Mouse (Mus musculus): ENCODE data around the gene Boc. TPM values are rescaled to one million over a fixed set of nuclear protein-coding genes. Genes with fewer than 3 reads are reported as not detected.

The Boc gene
- 43.8 and 48.2 TPM in 2 replicates for polyA plus RNA-seq (2014; fragmentation: Nextera tagmentation; extraction: Ambion mirVana)

DNA sequence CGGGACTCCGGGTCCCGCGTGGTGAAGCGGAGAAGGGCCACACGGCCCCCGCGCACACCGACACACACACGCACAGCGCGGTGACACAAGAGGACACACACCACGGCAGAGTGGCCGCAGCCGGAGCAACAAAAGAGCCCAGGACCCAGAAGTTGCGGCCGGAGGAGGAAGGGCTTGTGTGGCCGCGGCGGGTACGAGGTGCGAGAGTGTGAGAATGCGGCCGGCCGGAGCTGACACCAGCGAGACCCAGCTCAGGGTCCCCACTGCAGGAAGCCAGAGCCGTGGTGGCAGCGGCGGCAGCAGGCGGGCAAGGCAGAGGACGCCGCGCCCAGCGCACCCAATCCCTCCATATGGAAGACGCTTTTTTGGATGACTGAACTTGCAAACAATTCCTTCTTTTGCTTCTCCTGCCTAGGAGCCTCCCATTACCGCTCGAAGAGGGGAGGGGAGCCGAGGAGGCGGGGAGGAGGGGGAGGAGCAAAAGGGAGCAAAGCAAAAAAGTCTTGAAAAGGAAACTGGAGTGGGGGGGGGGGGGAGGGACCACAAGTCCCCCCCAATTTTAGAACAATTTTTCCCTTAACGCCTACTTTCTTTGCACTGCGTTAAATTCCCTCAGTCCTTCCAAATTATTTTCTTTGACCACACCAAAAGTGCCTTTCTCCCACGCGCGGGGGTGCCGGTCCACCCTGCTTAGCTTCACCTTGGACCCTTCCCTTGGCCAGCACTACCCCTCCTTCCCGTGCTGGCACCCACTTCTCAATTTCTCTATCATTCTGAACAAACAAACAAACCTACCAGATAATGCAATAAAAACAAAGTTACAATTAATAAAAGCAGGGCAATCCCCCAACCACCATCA, at the start of gene Boc:
Gene Boc, minus strand, starts transcription at position 427 of the 859 bp plus-strand sequence.
- H3K4me1 ChIP-seq (ENCODE audit: control insufficient read depth, insufficient read depth, low read length): peaks cover 21% of the 10 kb centered on the region
- DNase-seq (ENCODE audit: low spot score) (peak; percentile 79), ATAC-seq (ENCODE audit: insufficient read depth, low FRiP score, low TSS enrichment) (peak; percentile 62)
- no peaks in the 10 kb centered on the region for H3K9me3 ChIP-seq (ENCODE audit: control insufficient read depth, low read length)
- H3K27ac ChIP-seq (ENCODE audit: low read depth, low read length): peak within 1 kb of the TSS; percentile 91
- under 1% methylated on average over 42 of the region's 46 CpGs for WGBS
- peak within 1 kb of the TSS; percentile 54 for H3K4me2 ChIP-seq (ENCODE audit: low read depth)
- peak within 1 kb of the TSS; percentile 97 for H3K9ac ChIP-seq (ENCODE audit: low read length)
- H3K27me3 ChIP-seq (ENCODE audit: control insufficient read depth, insufficient read depth, low read length): no peaks in the 10 kb centered on the region
- no peaks in the 10 kb centered on the region for H3K36me3 ChIP-seq (ENCODE audit: control insufficient read depth, insufficient read depth, low read length)
- peak within 1 kb of the TSS; percentile 65 for H3K4me3 ChIP-seq (ENCODE audit: low read depth, low read length)

DNA sequence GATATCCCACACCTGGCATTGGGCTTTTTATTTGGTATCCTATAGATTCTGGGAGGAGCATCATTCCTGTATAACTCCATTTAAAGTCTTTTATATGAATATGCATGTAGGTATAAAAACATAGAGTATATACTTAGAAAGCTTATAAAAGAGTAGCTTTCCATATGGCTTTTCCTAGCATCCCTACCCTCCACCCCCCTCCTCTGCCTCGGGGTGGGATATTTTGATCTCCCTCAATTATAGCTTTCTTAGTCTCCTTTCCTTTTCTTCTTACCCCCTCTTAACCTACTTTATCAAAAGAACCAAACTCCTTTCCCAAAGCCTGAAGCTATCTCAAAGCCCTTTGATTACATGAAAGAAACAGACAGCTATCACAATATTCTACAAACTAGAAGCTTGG, 47.9 kb upstream of the Boc start:
- H3K4me2 ChIP-seq (ENCODE audit: low read depth): no peak overlapping the region
- peaks cover 8% of the 10 kb centered on the region for H3K4me1 ChIP-seq (ENCODE audit: control insufficient read depth, insufficient read depth, low read length)
- no peak overlapping the region for H3K27ac ChIP-seq (ENCODE audit: low read depth, low read length)
- no peaks in the 10 kb centered on the region for H3K36me3 ChIP-seq (ENCODE audit: control insufficient read depth, insufficient read depth, low read length)
- no peaks in the 10 kb centered on the region for H3K9me3 ChIP-seq (ENCODE audit: control insufficient read depth, low read length)
- H3K27me3 ChIP-seq (ENCODE audit: control insufficient read depth, insufficient read depth, low read length): no peaks in the 10 kb centered on the region
- ATAC-seq (ENCODE audit: insufficient read depth, low FRiP score, low TSS enrichment): no peak
- no peak for DNase-seq (ENCODE audit: low spot score)
- 95% methylated on average over 1 of the region's 1 CpGs for WGBS
- H3K9ac ChIP-seq (ENCODE audit: low read length): no peak overlapping the region
- H3K4me3 ChIP-seq (ENCODE audit: low read depth, low read length): no peak overlapping the region

DNA sequence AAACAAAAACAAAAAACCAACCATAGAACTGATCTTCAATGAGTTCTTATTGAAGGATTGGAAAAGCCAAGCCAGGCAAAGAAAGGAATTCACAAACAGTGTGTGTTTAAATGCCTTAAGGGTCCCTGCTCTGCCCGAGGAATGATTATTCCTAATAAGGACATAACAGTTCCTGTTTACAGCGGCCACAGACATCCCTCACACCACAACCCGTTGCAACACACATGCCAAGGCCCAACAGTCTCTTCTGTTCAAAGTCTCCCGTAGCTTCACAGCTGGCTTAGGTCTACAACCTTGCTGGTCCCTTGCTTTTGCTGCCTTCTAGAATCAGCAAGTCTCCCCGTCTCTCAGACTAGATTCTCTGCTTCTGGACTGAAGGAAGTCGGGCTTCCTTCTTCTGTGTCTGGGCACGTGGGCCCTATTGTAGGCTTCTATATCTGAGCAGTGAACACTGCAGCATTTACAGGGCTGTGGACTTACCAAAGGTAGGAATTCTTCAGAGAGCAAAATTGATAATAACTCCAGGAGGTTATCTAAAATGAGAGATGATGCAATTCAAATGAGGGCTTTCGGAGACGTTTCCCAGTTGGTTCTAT, 45.4 kb upstream of the Boc start:
- peaks cover 16% of the 10 kb centered on the region for H3K4me1 ChIP-seq (ENCODE audit: control insufficient read depth, insufficient read depth, low read length)
- 76% methylated on average over 9 of the region's 9 CpGs for WGBS
- no peak overlapping the region for H3K9ac ChIP-seq (ENCODE audit: low read length)
- DNase-seq (ENCODE audit: low spot score) (no peak), ATAC-seq (ENCODE audit: insufficient read depth, low FRiP score, low TSS enrichment) (no peak)
- H3K27ac ChIP-seq (ENCODE audit: low read depth, low read length): no peak overlapping the region
- H3K27me3 ChIP-seq (ENCODE audit: control insufficient read depth, insufficient read depth, low read length): no peaks in the 10 kb centered on the region
- no peaks in the 10 kb centered on the region for H3K36me3 ChIP-seq (ENCODE audit: control insufficient read depth, insufficient read depth, low read length)
- H3K4me2 ChIP-seq (ENCODE audit: low read depth): no peak overlapping the region
- H3K4me3 ChIP-seq (ENCODE audit: low read depth, low read length): no peak overlapping the region
- no peaks in the 10 kb centered on the region for H3K9me3 ChIP-seq (ENCODE audit: control insufficient read depth, low read length)

DNA sequence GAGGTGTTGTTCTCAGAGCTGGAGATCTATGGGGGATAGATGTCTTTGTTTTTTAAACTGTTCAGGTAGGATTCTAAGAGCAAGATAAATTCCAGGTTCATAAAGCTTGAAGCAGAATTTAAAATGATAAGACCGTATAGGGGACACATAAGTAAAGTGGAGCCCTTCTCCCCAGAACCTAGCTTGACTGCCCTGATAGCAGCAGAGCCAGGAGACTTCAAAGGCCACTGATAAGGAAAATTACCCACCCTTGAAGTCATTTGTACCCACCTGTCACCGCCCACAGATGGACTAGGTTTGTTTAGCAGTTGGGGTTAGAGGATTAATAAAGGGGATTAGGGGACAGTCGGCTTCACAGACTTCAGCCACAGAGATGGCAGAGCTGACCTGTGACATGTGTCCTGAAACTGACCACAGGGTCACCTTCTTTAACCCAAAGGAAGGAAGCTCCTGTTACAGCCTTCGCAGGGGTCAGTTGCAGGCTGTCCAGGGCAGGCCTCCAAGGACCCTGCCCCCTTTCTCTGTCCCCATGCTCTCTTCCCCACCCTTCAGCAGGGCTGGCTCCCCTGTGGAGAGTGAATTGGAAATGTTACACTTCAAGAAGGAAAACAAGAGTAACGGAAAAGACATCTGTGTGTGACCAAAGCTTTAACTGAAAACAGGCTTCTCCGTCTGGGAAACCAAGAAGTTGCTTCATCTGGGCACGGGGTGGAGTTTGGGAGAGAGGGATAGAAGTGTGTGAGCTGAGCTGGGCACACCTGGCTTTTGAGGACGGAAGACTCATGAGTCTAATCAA, 43.5 kb upstream of the Boc start:
- Histone ChIP-seq H3K27me3 (ENCODE audit: control insufficient read depth, insufficient read depth, low read length) (no peaks in the 10 kb centered on the region), H3K9ac (ENCODE audit: low read length) (no peak overlapping the region), H3K36me3 (ENCODE audit: control insufficient read depth, insufficient read depth, low read length) (no peaks in the 10 kb centered on the region), H3K4me3 (ENCODE audit: low read depth, low read length) (no peak overlapping the region), H3K4me2 (ENCODE audit: low read depth) (no peak overlapping the region), H3K27ac (ENCODE audit: low read depth, low read length) (no peak overlapping the region), H3K4me1 (ENCODE audit: control insufficient read depth, insufficient read depth, low read length) (peaks cover 16% of the 10 kb centered on the region), H3K9me3 (ENCODE audit: control insufficient read depth, low read length) (no peaks in the 10 kb centered on the region)
- DNase-seq (ENCODE audit: low spot score) (no peak), ATAC-seq (ENCODE audit: insufficient read depth, low FRiP score, low TSS enrichment) (no peak)
- WGBS: 14% methylated on average over 8 of the region's 8 CpGs

DNA sequence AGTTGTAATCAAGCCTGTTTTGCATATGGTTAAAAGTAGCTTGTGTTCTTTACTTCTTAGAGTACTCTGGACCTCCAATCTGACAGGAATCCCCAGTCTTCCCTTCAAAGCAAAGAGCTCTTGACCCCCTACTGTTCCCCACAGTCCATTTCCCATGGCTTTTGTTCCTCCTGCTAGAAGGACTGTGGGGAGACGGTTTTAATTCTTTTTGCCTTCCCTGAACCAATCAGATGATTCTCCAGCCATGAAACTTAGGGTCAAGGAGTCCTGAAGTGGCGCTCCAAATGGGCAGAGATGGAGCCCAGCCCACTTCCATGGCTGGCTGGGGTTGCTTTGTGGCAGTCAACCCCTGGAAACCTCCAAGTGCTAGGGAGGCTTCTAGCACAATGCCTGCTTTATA, 42.5 kb upstream of the Boc start:
- H3K9me3 ChIP-seq (ENCODE audit: control insufficient read depth, low read length): no peaks in the 10 kb centered on the region
- DNase-seq (ENCODE audit: low spot score) (no peak), ATAC-seq (ENCODE audit: insufficient read depth, low FRiP score, low TSS enrichment) (0 out of 2 replicates have a peak, but pooled peaks have one; percentile 35)
- no peak overlapping the region for H3K27ac ChIP-seq (ENCODE audit: low read depth, low read length)
- H3K4me1 ChIP-seq (ENCODE audit: control insufficient read depth, insufficient read depth, low read length): peaks cover 16% of the 10 kb centered on the region
- 4% methylated on average over 2 of the region's 2 CpGs for WGBS
- no peak overlapping the region for H3K9ac ChIP-seq (ENCODE audit: low read length)
- no peaks in the 10 kb centered on the region for H3K36me3 ChIP-seq (ENCODE audit: control insufficient read depth, insufficient read depth, low read length)
- no peak overlapping the region for H3K4me3 ChIP-seq (ENCODE audit: low read depth, low read length)
- no peak overlapping the region for H3K4me2 ChIP-seq (ENCODE audit: low read depth)
- no peaks in the 10 kb centered on the region for H3K27me3 ChIP-seq (ENCODE audit: control insufficient read depth, insufficient read depth, low read length)

DNA sequence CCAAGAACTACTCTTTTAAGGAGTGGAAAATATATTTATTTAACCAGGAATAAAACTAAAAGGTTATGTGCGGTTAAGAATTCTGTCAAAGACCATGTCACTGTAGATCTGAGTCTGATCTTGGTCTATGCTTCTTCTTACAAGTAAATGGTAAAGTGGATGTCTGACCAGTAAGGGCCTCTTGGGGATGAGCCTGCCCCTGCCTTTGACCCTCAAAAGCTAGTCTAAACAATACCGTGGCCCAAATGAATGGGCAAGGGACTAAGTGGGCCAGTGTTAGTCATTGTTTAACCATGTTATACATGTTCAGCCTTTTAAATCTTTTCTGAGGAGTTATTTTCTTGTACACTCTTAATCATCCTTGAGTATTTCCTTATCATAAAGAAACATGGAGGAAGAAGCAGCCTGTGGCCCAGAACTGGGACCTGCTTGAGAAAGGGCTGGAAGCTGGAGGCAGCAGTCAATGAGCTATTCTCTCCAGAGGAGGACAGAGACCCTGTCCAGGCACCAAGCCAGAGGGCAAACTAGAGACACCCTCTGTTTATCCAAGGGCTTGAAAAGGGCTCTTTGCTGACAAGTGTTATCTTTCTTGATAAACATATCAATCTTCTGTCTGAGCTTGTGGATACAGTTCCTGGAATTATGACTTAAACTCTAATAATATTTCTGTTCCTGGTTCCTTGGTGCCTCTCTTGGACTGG, 38.6 kb upstream of the Boc start:
- ATAC-seq (ENCODE audit: insufficient read depth, low FRiP score, low TSS enrichment): no peak
- DNase-seq (ENCODE audit: low spot score): no peak
- Histone ChIP-seq H3K4me2 (ENCODE audit: low read depth) (no peak overlapping the region), H3K4me3 (ENCODE audit: low read depth, low read length) (no peak overlapping the region), H3K36me3 (ENCODE audit: control insufficient read depth, insufficient read depth, low read length) (no peaks in the 10 kb centered on the region), H3K9ac (ENCODE audit: low read length) (no peak overlapping the region), H3K27me3 (ENCODE audit: control insufficient read depth, insufficient read depth, low read length) (no peaks in the 10 kb centered on the region), H3K9me3 (ENCODE audit: control insufficient read depth, low read length) (no peaks in the 10 kb centered on the region), H3K4me1 (ENCODE audit: control insufficient read depth, insufficient read depth, low read length) (peaks cover 13% of the 10 kb centered on the region), H3K27ac (ENCODE audit: low read depth, low read length) (no peak overlapping the region)
- WGBS: 82% methylated on average over 2 of the region's 2 CpGs

DNA sequence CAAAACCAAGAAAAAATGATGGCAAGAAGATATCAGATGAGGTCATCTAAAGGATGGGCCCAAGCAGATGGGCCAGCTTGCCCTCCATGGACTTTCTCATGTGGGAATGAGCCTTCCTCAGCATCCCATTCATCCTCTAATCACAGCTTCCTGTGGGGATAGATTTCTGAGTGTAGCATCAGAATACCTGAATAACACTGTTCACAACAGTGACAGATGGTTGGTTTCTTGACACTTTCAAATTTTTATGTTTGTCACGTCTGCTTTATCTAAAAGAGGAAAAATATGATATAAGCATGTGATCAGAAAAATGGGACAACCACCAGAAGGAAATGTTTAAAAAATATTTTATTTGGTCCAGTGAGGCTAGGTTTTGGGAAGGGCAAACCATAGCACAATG, 30.8 kb upstream of the Boc start:
- Histone ChIP-seq H3K4me3 (ENCODE audit: low read depth, low read length) (no peak overlapping the region), H3K36me3 (ENCODE audit: control insufficient read depth, insufficient read depth, low read length) (no peaks in the 10 kb centered on the region), H3K9ac (ENCODE audit: low read length) (no peak overlapping the region), H3K27me3 (ENCODE audit: control insufficient read depth, insufficient read depth, low read length) (no peaks in the 10 kb centered on the region), H3K4me1 (ENCODE audit: control insufficient read depth, insufficient read depth, low read length) (no peaks in the 10 kb centered on the region), H3K4me2 (ENCODE audit: low read depth) (no peak overlapping the region), H3K9me3 (ENCODE audit: control insufficient read depth, low read length) (no peaks in the 10 kb centered on the region), H3K27ac (ENCODE audit: low read depth, low read length) (no peak overlapping the region)
- no peak for ATAC-seq (ENCODE audit: insufficient read depth, low FRiP score, low TSS enrichment)
- WGBS: 85% methylated on average over 1 of the region's 1 CpGs
- no peak for DNase-seq (ENCODE audit: low spot score)

DNA sequence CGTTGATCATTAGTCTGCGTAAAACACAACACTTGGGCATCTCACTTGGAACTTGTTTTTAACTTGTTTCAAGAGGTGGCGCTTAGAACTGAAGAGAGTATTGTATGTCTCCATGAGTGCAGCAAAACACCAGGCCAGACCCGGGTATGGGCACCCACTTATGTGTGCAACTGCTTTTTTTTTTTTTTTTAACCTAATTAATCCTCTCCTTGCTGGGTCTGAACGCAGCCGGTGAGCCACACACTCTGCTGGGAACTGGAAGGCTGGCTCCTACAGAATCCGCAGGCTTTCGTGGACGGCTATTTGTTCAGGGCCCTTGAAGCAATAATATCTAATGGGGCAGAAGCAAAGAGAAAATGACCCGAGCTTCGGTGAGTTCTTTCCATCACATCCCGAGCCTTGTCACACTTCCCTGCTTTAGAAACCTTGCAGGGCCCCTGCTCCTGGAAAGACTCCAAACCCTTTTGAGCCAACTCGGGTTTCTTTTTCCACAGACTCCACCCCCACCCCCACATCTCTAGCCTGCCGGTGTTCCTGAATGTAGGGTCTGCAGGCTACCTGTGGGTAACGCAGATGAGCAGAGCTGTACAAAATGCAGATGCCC, 20.8 kb upstream of the Boc start:
- 17% methylated on average over 15 of the region's 15 CpGs for WGBS
- H3K9me3 ChIP-seq (ENCODE audit: control insufficient read depth, low read length): no peaks in the 10 kb centered on the region
- no peaks in the 10 kb centered on the region for H3K36me3 ChIP-seq (ENCODE audit: control insufficient read depth, insufficient read depth, low read length)
- peak; percentile 52 for DNase-seq (ENCODE audit: low spot score)
- ATAC-seq (ENCODE audit: insufficient read depth, low FRiP score, low TSS enrichment): peak; percentile 82
- H3K27ac ChIP-seq (ENCODE audit: low read depth, low read length): peak overlapping the region; percentile 42; the same call in 1 of the 2 replicates
- H3K4me3 ChIP-seq (ENCODE audit: low read depth, low read length): no peak overlapping the region
- H3K4me2 ChIP-seq (ENCODE audit: low read depth): no peak overlapping the region
- no peaks in the 10 kb centered on the region for H3K27me3 ChIP-seq (ENCODE audit: control insufficient read depth, insufficient read depth, low read length)
- H3K9ac ChIP-seq (ENCODE audit: low read length): no peak overlapping the region
- H3K4me1 ChIP-seq (ENCODE audit: control insufficient read depth, insufficient read depth, low read length): no peaks in the 10 kb centered on the region
